ENCODE assay signal across 21 mouse cellular contexts in the genomic region with DNA sequence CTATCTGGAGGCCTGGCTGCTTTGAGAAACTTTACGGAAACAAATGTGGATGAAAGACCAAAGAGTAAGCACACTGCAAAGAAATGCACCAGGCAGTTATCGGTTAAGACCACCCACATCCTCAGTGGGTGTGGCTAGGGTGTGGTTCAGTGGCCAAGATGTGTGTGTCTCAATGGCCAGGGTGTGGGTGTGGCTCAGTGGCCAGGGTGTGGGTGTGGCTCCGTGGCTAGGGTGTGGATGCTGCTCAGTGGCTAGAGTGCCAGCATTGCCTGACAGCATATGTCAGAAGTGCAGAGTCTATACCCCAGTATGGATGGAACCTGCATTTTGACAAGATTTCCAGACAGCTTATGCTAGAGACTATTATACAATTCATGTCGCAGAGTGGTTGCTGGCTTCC. TPM values are rescaled to one million over a fixed set of nuclear protein-coding genes. Genes with fewer than 3 reads are reported as not detected.
A peak's percentile ranks its signal among the peaks of the same experiment; 100 is the strongest.
DNase-seq lines count a peak whose midpoint lies in the region; ATAC-seq and TF ChIP-seq lines count a peak whose summit lies in the region.
"Had no signal": no experiment of that assay in that cellular context is flagged by ENCODE, and none has a peak within 500 bp of the region (broad histone marks: within the 10 kb centered on the region; RNA-seq: fewer than 3 reads in every experiment).

No protein-coding gene starts in this region.

- 72% methylated on average over 4 of the region's 4 CpGs for WGBS in embryonic facial prominence, embryonic 13.5 days
- 90% methylated on average over 4 of the region's 4 CpGs for WGBS in embryonic facial prominence, embryonic 10.5 days
- 72% methylated on average over 4 of the region's 4 CpGs for WGBS in kidney, adult 2 months
- WGBS in hindbrain, postnatal 0 days = 88% methylated on average over 4 of the region's 4 CpGs

- H3K9ac ChIP-seq in embryonic facial prominence, embryonic 13.5 days = no peak overlapping the region
- H3K9ac ChIP-seq in hindbrain, postnatal 0 days (replicated peaks; ENCODE audit: low read length) = no peak overlapping the region
- H3K9ac ChIP-seq: liver, embryonic 15.5 days had no signal

- no peak overlapping the region for H3K4me3 ChIP-seq in embryonic facial prominence, embryonic 13.5 days
- H3K4me3 ChIP-seq in embryonic facial prominence, embryonic 10.5 days = no peak overlapping the region
- H3K4me3 ChIP-seq in kidney, adult 2 months (ENCODE audit: insufficient read depth, low read depth, low read length) = no peak overlapping the region
- H3K4me3 ChIP-seq in hindbrain, postnatal 0 days (ENCODE audit: low read length) = no peak overlapping the region
- H3K4me3 ChIP-seq: erythroblast, embryonic 14.5 days; liver, embryonic 15.5 days; midbrain, embryonic 10.5 days had no signal

- H3K9me3 ChIP-seq in embryonic facial prominence, embryonic 13.5 days = no peaks in the 10 kb centered on the region
- no peaks in the 10 kb centered on the region for H3K9me3 ChIP-seq in embryonic facial prominence, embryonic 10.5 days
- H3K9me3 ChIP-seq in hindbrain, postnatal 0 days (ENCODE audit: low read length) = no peaks in the 10 kb centered on the region
- H3K9me3 ChIP-seq: liver, embryonic 15.5 days; midbrain, embryonic 10.5 days had no signal

- peak; percentile 67; the same call in 1 of the 2 replicates for ATAC-seq in embryonic facial prominence, embryonic 13.5 days (ENCODE audit: insufficient number of reproducible peaks, insufficient read depth, low FRiP score, low TSS enrichment, low read depth)
- 0 out of 2 replicates have a peak, but pooled peaks have one; percentile 15 for ATAC-seq in erythroblast, adult 5-6 weeks (replicated peaks; ENCODE audit: low FRiP score, poor library complexity, severe bottlenecking)
- ATAC-seq in megakaryocyte, adult 5-6 weeks (ENCODE audit: poor library complexity, severe bottlenecking) = peak; percentile 71
- no peak for ATAC-seq in hindbrain, postnatal 0 days
- ATAC-seq: forebrain, embryonic 14.5 days had no signal

- peaks cover 4% of the 10 kb centered on the region; the same call in 1 of the 2 replicates for H3K4me1 ChIP-seq in embryonic facial prominence, embryonic 13.5 days
- H3K4me1 ChIP-seq in embryonic facial prominence, embryonic 10.5 days = no peaks in the 10 kb centered on the region
- H3K4me1 ChIP-seq in kidney, adult 2 months (ENCODE audit: control insufficient read depth, insufficient read depth, low read length) = no peaks in the 10 kb centered on the region
- H3K4me1 ChIP-seq in hindbrain, postnatal 0 days (ENCODE audit: insufficient read depth, low read length) = peaks cover under 1% of the 10 kb centered on the region; the same call in 1 of the 2 replicates
- H3K4me1 ChIP-seq: liver, embryonic 15.5 days had no signal

- DNase-seq in embryonic facial prominence, embryonic 10.5 days (ENCODE audit: low spot score) = no peak
- DNase-seq in R1 (ENCODE audit: low read depth, low spot score) = peak; percentile 64
- no peak for DNase-seq in kidney, adult 2 months
- DNase-seq in kidney, postnatal 4 days = no peak
- DNase-seq in hindbrain, postnatal 0 days (ENCODE audit: low spot score) = no peak
- DNase-seq: adrenal gland, adult 2 months; cerebellum, adult 11-12 months; cerebellum, postnatal 36 days; gastrocnemius, postnatal 25 days; kidney, adult 18-20 months; kidney, postnatal 25 days; left cerebral cortex, postnatal 4 days; lung, postnatal 10 days; thymus, postnatal 14 days had no signal

- H3K4me2 ChIP-seq in embryonic facial prominence, embryonic 13.5 days = no peak overlapping the region
- H3K4me2 ChIP-seq in hindbrain, postnatal 0 days (ENCODE audit: low read depth, low read length) = no peak overlapping the region
- H3K4me2 ChIP-seq: liver, embryonic 15.5 days had no signal

- no peaks in the 10 kb centered on the region for H3K36me3 ChIP-seq in embryonic facial prominence, embryonic 13.5 days
- no peaks in the 10 kb centered on the region for H3K36me3 ChIP-seq in embryonic facial prominence, embryonic 10.5 days (replicated peaks)
- H3K36me3 ChIP-seq in kidney, adult 2 months (ENCODE audit: control insufficient read depth, insufficient read depth, low read length) = no peaks in the 10 kb centered on the region
- H3K36me3 ChIP-seq in hindbrain, postnatal 0 days (ENCODE audit: insufficient read depth, low read length) = no peaks in the 10 kb centered on the region
- H3K36me3 ChIP-seq: liver, embryonic 15.5 days; midbrain, embryonic 10.5 days had no signal

- no peak overlapping the region for H3K27ac ChIP-seq in embryonic facial prominence, embryonic 13.5 days
- H3K27ac ChIP-seq in embryonic facial prominence, embryonic 10.5 days (replicated peaks) = no peak overlapping the region
- H3K27ac ChIP-seq in kidney, adult 2 months (ENCODE audit: insufficient read depth, low read depth, low read length) = no peak overlapping the region
- no peak overlapping the region for H3K27ac ChIP-seq in hindbrain, postnatal 0 days
- H3K27ac ChIP-seq: liver, embryonic 15.5 days; midbrain, embryonic 10.5 days had no signal

- no peak for TF ChIP-seq POLR2A in kidney, adult 2 months (IDR thresholded peaks at IDR 0.05; ENCODE audit: low read depth, low read length)

- TF ChIP-seq CTCF in kidney, adult 2 months (conservative IDR thresholded peaks at IDR 0.05; ENCODE audit: insufficient read depth, insufficient read length, low read depth, low read length) = no peak
- TF ChIP-seq CTCF in hindbrain, postnatal 0 days (IDR thresholded peaks at IDR 0.05; ENCODE audit: low read depth) = no peak

- H3K27me3 ChIP-seq in embryonic facial prominence, embryonic 13.5 days = no peaks in the 10 kb centered on the region
- no peaks in the 10 kb centered on the region for H3K27me3 ChIP-seq in embryonic facial prominence, embryonic 10.5 days (replicated peaks; ENCODE audit: low read depth, poor library complexity, severe bottlenecking)
- no peaks in the 10 kb centered on the region for H3K27me3 ChIP-seq in kidney, adult 2 months (replicated peaks; ENCODE audit: control insufficient read depth, insufficient read depth, low read length)
- no peaks in the 10 kb centered on the region for H3K27me3 ChIP-seq in hindbrain, postnatal 0 days (ENCODE audit: insufficient read depth, low read length)
- H3K27me3 ChIP-seq: liver, embryonic 15.5 days had no signal

RNA-seq across cellular contexts. Expression of gene Ccdc60, which starts 34.9 kb away (rescaled TPM):
- 0.94 and 1.3 TPM in 2 replicates for polyA plus RNA-seq in embryonic facial prominence, embryonic 13.5 days (2015; fragmentation: Nextera tagmentation; extraction: Ambion mirVana)
- 0.59 and 0.60 TPM in 2 replicates for polyA plus RNA-seq in embryonic facial prominence, embryonic 10.5 days (2016; fragmentation: Nextera tagmentation; extraction: Ambion mirVana)
- not detected in 2 replicates for total RNA-seq in erythroblast, adult 5-6 weeks (2015; ENCODE audit: low replicate concordance)
- total RNA-seq in erythroblast, adult 5-6 weeks (2017; ENCODE audit: low replicate concordance) = not detected in 2 replicates
- not detected in 2 replicates for total RNA-seq in megakaryocyte, adult 5-6 weeks (2015)
- not detected in 2 replicates for total RNA-seq in megakaryocyte, adult 5-6 weeks (2017)
- polyA plus RNA-seq in kidney, adult 2 months (2012; rRNA removed) = 0.08 and 0.14 TPM in 2 replicates
- 0.73 and 0.79 TPM in 2 replicates for total RNA-seq in hindbrain, postnatal 0 days (2014; rRNA removed)
- polyA plus RNA-seq in hindbrain, postnatal 0 days (2015; fragmentation: Nextera tagmentation; extraction: Ambion mirVana) = 2.3 and 2.7 TPM in 2 replicates
- total RNA-seq: adrenal gland, adult 2 months; gastrocnemius, postnatal 25 days had no signal
- polyA plus RNA-seq: adrenal gland, adult 2 months; erythroblast, embryonic 14.5 days had no signal
